Mouse (Mus musculus) G1E (cell line): ENCODE measurements around the gene Crygs. TPM values are rescaled to one million over a fixed set of nuclear protein-coding genes. Genes with fewer than 3 reads are reported as not detected.
"Not testable (repeated sequence)": the region's sequence is repeated elsewhere in the genome, so short reads cannot be mapped to it uniquely, and the experiment has no call there.

ENCODE experiments used
- ATAC-seq: 2 replicates; pipeline ENCODE4 v1.8.0; 2016; ENCODE audit warnings: mild to moderate bottlenecking; ENCODE audit not compliant: insufficient number of reproducible peaks, poor library complexity, low FRiP score, severe bottlenecking; ENCODE audit errors: extremely low read depth
- DNase-seq: peaks from one replicate; pipeline ENCODE4 v3.0.0; 2012; ENCODE audit warnings: low spot score
- H3K27me3 ChIP-seq: 2 replicates; pipeline ENCODE4 v1.6.1; 2012; ENCODE audit warnings: mild to moderate bottlenecking, low read length, inconsistent platforms; ENCODE audit not compliant: insufficient read depth
- H3K36me3 ChIP-seq: replicated peaks from 2 replicates; pipeline ENCODE3; 2012; ENCODE audit warnings: mild to moderate bottlenecking, inconsistent platforms
- H3K4me1 ChIP-seq: 2 replicates; pipeline ENCODE4 v1.6.1; 2012; ENCODE audit warnings: low read depth, low read length, inconsistent platforms, mixed read lengths; ENCODE audit not compliant: insufficient read depth
- H3K4me3 ChIP-seq: 2 replicates; pipeline ENCODE4 v1.5.1; 2012; ENCODE audit warnings: low read depth, mild to moderate bottlenecking, inconsistent platforms, low read length, moderate library complexity, mixed read lengths
- H3K9me3 ChIP-seq: replicated peaks from 2 replicates; pipeline ENCODE4 v1.6.1; 2012; ENCODE audit warnings: inconsistent platforms
- CTCF ChIP-seq: IDR thresholded peaks from 2 replicates; pipeline ENCODE4 v1.5.1; 2012; ENCODE audit warnings: low read depth, low read length, inconsistent platforms, mixed read lengths
- GATA1 ChIP-seq: IDR thresholded peaks from 2 replicates; pipeline ENCODE4 v1.6.1; 2012; ENCODE audit warnings: borderline replicate concordance, low read length, inconsistent platforms, mixed read lengths
- GATA2 ChIP-seq: IDR thresholded peaks from 2 replicates; pipeline ENCODE4 v1.6.1; 2012; ENCODE audit warnings: low read depth, low read length, inconsistent platforms, borderline replicate concordance
- POLR2AphosphoS5 ChIP-seq: IDR thresholded peaks from 2 replicates; pipeline ENCODE4 v1.6.1; 2012; ENCODE audit warnings: low read depth, low read length, inconsistent platforms; ENCODE audit not compliant: insufficient replicate concordance
- TAL1 ChIP-seq: conservative IDR thresholded peaks from 2 replicates; pipeline ENCODE4 v1.6.1; 2012; ENCODE audit warnings: low read depth, low read length, inconsistent platforms, mixed read lengths
- polyA plus RNA-seq: library from polyadenylated mRNA; stranded (reverse); fragments of >175 nt; gene quantifications from 2 replicates; pipeline ENCODE4 v1.2.3, GENCODE M21; 2012
- total RNA-seq, 2 experiments: library from RNA; stranded (forward) in 1 of 2; stranded (reverse) in 1 of 2; fragments of 200-1000 nt in 1 of 2; fragments of >200 nt in 1 of 2; fragmentation: Nextera tagmentation in 1 of 2; gene quantifications; 2 replicates each; pipeline ENCODE4 v1.2.3; 2014 to 2017

Crygs gene
- total and polyA plus RNA-seq, 3 experiments: 0.16 TPM; not detected in 2

DNA sequence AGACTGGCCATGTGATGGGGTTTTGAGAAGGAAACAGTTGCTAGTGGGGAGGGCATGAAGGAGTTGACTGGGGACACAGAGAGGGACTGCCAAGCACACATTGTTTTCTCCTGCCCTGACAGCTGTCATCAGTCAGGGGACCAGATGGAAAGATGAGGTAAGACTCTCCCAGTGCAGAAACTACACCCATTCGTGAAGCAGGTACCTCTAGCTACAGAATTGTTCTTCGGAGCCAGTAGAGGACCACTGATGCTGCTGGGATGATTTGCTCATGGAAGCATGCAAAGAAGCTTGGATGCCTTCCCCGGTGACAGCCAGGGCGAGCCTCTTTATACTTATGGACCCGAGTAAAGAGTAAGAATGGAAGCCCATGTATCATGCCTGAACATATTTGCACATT is 13.9 kb downstream of the Crygs start:
- ATAC-seq (no peak), DNase-seq (no peak)
- Histone ChIP-seq H3K27me3 (peaks cover 14% of the 10 kb centered on the region), H3K36me3 (no peaks in the 10 kb centered on the region), H3K4me1 (peaks cover 2% of the 10 kb centered on the region; the same call in 1 of the 2 replicates), H3K9me3 (no peaks in the 10 kb centered on the region), H3K4me3 (no peak overlapping the region)
- no peak for TF ChIP-seq TAL1
- TF ChIP-seq GATA1: no peak
- no peak for TF ChIP-seq POLR2AphosphoS5
- TF ChIP-seq GATA2: no peak
- no peak for TF ChIP-seq CTCF

GRCm38 (mm10) chr16:22795497-22795896 is 15.9 kb downstream of the Crygs start:
- peaks cover 17% of the 10 kb centered on the region for H3K27me3 ChIP-seq
- peaks cover 2% of the 10 kb centered on the region; the same call in 1 of the 2 replicates for H3K4me1 ChIP-seq
- H3K9me3 ChIP-seq: no peaks in the 10 kb centered on the region
- no peaks in the 10 kb centered on the region for H3K36me3 ChIP-seq
- ATAC-seq: no peak
- DNase-seq: no peak
- TF ChIP-seq POLR2AphosphoS5: no peak
- no peak for TF ChIP-seq GATA2
- no peak for TF ChIP-seq CTCF
- TF ChIP-seq TAL1: no peak
- no peak for TF ChIP-seq GATA1
- no peak overlapping the region for H3K4me3 ChIP-seq

GRCm38 (mm10) chr16:22791235-22791634 is 20.1 kb downstream of the Crygs start:
- TF ChIP-seq POLR2AphosphoS5: no peak
- no peak for TF ChIP-seq GATA1
- no peak for TF ChIP-seq GATA2
- Histone ChIP-seq H3K36me3 (no peaks in the 10 kb centered on the region), H3K4me1 (no peaks in the 10 kb centered on the region), H3K9me3 (no peaks in the 10 kb centered on the region), H3K27me3 (peaks cover 19% of the 10 kb centered on the region), H3K4me3 (no peak overlapping the region)
- DNase-seq (no peak), ATAC-seq (no peak)

DNA sequence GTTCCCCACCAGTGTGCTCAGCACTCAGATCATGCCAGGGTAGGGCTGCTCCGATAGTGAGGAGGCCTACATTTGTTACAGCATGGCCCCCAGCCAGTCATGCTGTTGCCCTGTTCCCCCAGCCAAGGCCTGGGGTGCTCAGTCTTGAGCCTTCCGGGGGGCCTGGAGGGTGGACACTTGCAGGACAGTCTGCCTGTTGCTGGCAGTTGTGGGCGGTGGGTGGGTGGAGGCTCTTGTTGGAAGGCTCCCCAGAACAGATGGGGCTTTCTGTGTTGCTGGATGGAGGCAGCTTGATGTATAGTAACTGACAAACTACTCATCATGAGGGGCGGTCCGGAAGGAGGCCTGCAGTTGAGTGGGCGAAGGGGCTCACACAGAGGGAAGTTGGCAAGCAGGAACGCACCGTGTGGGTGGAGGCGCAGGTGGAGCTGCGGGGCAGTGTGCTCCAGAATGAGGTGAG is 21.4 kb downstream of the Crygs start:
- no peak for ATAC-seq

DNA sequence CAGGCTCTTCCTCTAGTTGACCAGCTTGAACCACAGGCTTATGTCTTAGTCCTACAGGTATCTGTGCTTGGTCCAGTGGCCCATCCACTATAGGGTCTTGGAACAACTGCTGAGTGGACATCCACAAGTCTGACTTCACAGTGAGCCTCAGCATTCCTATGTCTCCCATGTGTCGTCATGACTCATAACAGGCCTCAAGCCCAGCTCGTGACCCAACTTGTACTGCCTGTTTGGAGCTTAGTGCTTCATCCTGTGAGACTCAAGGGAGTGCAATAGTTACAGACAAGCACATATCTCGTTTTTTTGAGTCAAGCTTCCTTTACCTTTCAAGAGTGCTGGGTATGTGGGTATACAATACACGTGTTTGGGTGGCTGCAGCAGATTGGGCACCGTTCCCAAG is 28.7 kb downstream of the Crygs start:
- no peak for DNase-seq
- Histone ChIP-seq H3K9me3 (no peaks in the 10 kb centered on the region), H3K4me3 (no peak overlapping the region)

More for the DNA sequence above, 21.4 kb downstream of the Crygs start:
- Histone ChIP-seq H3K4me3 (no peak overlapping the region), H3K9me3 (no peaks in the 10 kb centered on the region), H3K27me3 (peaks cover 19% of the 10 kb centered on the region), H3K4me1 (no peaks in the 10 kb centered on the region), H3K36me3 (no peaks in the 10 kb centered on the region)
- no peak for DNase-seq
- TF ChIP-seq GATA2: no peak
- TF ChIP-seq POLR2AphosphoS5: no peak
- TF ChIP-seq CTCF: no peak
- TF ChIP-seq TAL1: no peak

DNA sequence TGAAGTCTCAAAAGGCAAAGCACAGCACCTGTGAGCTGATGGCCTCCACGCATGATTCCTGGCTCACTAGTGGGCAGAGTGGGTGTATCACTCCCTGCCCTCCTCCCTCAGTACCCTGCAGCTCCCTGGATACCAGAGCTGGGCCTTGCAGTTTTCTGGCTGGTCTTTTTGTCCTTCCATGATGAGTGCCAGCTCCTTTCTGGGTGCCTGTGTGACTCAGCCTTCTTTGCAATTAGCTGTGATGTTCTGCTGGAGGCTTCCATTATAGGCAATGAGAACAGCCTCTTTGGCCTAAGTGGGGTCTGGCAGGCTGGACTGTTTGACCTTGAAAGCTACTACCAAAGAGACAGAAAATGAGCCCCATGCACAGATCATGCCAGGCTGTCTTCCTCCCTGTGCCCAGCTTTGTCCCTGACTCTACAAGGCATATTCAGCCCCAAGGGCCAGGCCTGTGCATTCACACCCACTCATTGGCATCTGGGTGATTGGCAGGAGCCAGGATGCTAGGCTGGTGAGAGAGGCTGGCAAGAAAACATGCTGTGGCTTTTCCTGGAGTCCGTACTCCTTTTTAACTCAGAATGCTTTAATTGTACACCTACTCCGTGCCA is 32.0 kb downstream of the Crygs start:
- H3K36me3 ChIP-seq: no peaks in the 10 kb centered on the region
- no peak for TF ChIP-seq GATA1
- no peak for TF ChIP-seq POLR2AphosphoS5
- no peak for TF ChIP-seq CTCF
- TF ChIP-seq GATA2: no peak
- H3K9me3 ChIP-seq: no peaks in the 10 kb centered on the region
- peaks cover 12% of the 10 kb centered on the region for H3K27me3 ChIP-seq
- no peaks in the 10 kb centered on the region for H3K4me1 ChIP-seq
- ATAC-seq (no peak), DNase-seq (no peak)
- H3K4me3 ChIP-seq: no peak overlapping the region

More for the DNA sequence above, 28.7 kb downstream of the Crygs start:
- TF ChIP-seq GATA2 (no peak), TAL1 (no peak), CTCF (no peak)
- Histone ChIP-seq H3K4me1 (no peaks in the 10 kb centered on the region), H3K36me3 (no peaks in the 10 kb centered on the region), H3K27me3 (peaks cover 9% of the 10 kb centered on the region)
- ATAC-seq: no peak

DNA sequence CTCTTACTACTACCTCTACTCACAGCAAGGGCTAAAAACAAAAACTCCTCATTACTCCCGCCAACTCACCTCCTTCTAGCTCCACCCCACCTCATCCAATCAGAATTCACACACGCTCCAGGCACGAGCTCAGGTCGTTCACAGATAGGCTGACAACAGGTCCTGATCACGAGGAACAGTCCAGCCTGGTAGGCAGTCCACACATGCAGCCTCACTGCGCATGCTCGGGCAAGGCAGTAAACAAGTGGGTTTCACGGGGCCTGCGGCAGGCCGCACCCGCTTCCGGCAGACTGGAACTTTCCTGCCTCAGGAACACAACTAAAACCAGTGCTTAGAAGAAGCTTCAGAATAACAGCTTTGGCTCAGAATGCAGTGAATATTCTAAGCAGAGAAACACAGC is 33.1 kb downstream of the Crygs start:
- H3K9me3 ChIP-seq, ATAC-seq, H3K36me3 ChIP-seq, H3K4me3 ChIP-seq, H3K4me1 ChIP-seq, DNase-seq: not testable (repeated sequence)
- H3K27me3 ChIP-seq: peaks cover 18% of the 10 kb centered on the region
